Mouse (Mus musculus) heart, adult 2 months (tissue): ENCODE data around the gene Med13. TPM values are rescaled to one million over a fixed set of nuclear protein-coding genes. Genes with fewer than 3 reads are reported as not detected.

Experiments
- DNase-seq, 2 experiments: peaks; one replicate each; pipeline ENCODE4 v3.0.0; 2021
- H3K27ac ChIP-seq: fragments of 200-600 bp; 2 replicates; pipeline ENCODE4 v1.8.1; 2022
- H3K27me3 ChIP-seq: fragments of 200-500 bp; 2 replicates; pipeline ENCODE4 v1.6.1; 2012; ENCODE audit warnings: mild to moderate bottlenecking, low read length, inconsistent platforms, mixed read lengths; ENCODE audit not compliant: control insufficient read depth, insufficient read depth
- H3K36me3 ChIP-seq: fragments of 200-500 bp; 2 replicates; pipeline ENCODE4 v1.6.1; 2012; ENCODE audit warnings: low read length, inconsistent platforms; ENCODE audit not compliant: control insufficient read depth, insufficient read depth
- H3K4me1 ChIP-seq: fragments of 200-500 bp; 2 replicates; pipeline ENCODE4 v1.6.1; 2011; ENCODE audit warnings: low read length; ENCODE audit not compliant: control insufficient read depth, insufficient read depth
- H3K4me3 ChIP-seq: fragments of 200-600 bp; 2 replicates; pipeline ENCODE4 v1.8.1; 2022
- H3K79me2 ChIP-seq: fragments of 200-500 bp; replicated peaks from 2 replicates; pipeline ENCODE4 v1.6.1; 2012; ENCODE audit warnings: mild to moderate bottlenecking, inconsistent platforms, low read length, moderate library complexity, mixed read lengths; ENCODE audit not compliant: control insufficient read depth, insufficient read depth
- H3K9ac ChIP-seq: fragments of 200-500 bp; 2 replicates; pipeline ENCODE4 v1.6.1; 2012; ENCODE audit warnings: low read depth, mild to moderate bottlenecking, control low read depth, inconsistent platforms, low read length, mixed read lengths
- CTCF ChIP-seq: fragments of 200-600 bp; IDR thresholded peaks from 2 replicates; pipeline ENCODE4 v1.8.1; 2022; ENCODE audit warnings: antibody characterized with exemption, mild to moderate bottlenecking, moderate library complexity
- EP300 ChIP-seq: fragments of 200-500 bp; IDR thresholded peaks from 2 replicates; pipeline ENCODE4 v1.6.1; 2011; ENCODE audit warnings: low read depth, low read length, control low read depth; ENCODE audit not compliant: insufficient read depth
- POLR2A ChIP-seq: fragments of 200-500 bp; IDR thresholded peaks from 2 replicates; pipeline ENCODE4 v1.6.1; 2011; ENCODE audit warnings: mild to moderate bottlenecking, low read depth, low read length, control low read depth; ENCODE audit not compliant: insufficient read depth
- WGBS: fragments of 180-500 bp; shearing (Covaris S2); methylation state at CpG from one replicate; pipeline ENCODE4 v1.1.7; 2018; 5-methylcytosine and 5-hydroxymethylcytosine counted together
- intact Hi-C: fragments of 180-260 bp; cut with DNase I; formaldehyde crosslinking; loops from one replicate; pipeline ENCODE4 v1.15.1; 2025
- polyA plus RNA-seq: library from polyadenylated mRNA; depleted of rRNA; stranded (reverse); fragments of >200 nt; gene quantifications from 2 replicates; pipeline ENCODE4 v1.2.3, GENCODE M21; 2012
- total RNA-seq, 2 experiments: library from RNA; stranded (reverse); gene quantifications; 2 replicates each; pipeline ENCODE4 v1.2.3; 2021

Med13 gene
- total and polyA plus RNA-seq, 3 experiments: 15.9 to 36.6 (median 32.2) TPM

DNA sequence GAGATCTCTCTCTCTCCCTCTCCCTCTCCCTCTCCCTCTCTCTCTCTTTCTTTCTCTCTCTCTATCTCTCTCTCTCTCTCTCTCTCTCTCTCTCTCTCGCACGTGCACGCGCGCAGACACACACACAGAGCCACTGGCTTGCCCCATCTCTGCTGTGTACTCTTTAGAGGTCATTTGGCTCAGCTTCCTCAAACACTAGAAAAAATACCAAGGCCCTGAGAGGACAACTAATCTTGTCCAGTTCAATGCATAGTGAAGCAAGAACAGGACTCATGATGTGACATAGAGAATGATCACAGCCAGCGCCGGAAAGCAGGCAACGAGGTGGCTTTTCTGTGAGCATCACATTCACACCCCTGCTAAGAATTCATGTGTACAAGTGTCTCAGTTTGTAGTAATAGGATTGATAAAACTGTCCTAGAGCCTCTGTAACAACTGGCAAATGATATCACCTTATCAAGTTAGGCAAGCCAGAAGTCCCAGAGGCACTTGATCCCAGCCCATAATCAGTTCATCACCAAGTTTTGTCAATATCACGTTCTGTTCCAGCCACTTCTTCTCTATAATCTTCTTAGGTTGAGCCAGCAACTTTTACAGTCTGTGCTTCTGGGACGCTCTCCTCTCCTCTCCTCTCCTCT lies 25.2 kb upstream of the Med13 start:
- H3K79me2 ChIP-seq: no peaks in the 10 kb centered on the region
- peaks cover 1% of the 10 kb centered on the region; the same call in 1 of the 2 replicates for H3K4me1 ChIP-seq
- no peak for DNase-seq
- H3K27ac ChIP-seq: no peak overlapping the region
- no peak for TF ChIP-seq CTCF
- TF ChIP-seq EP300: no peak
- TF ChIP-seq POLR2A: no peak
- H3K36me3 ChIP-seq: no peaks in the 10 kb centered on the region
- H3K4me3 ChIP-seq: no peak overlapping the region
- intact Hi-C loops: no loop called here
- 72% methylated on average over 10 of the region's 10 CpGs for WGBS
- H3K9ac ChIP-seq: no peak overlapping the region
- no peaks in the 10 kb centered on the region for H3K27me3 ChIP-seq

DNA sequence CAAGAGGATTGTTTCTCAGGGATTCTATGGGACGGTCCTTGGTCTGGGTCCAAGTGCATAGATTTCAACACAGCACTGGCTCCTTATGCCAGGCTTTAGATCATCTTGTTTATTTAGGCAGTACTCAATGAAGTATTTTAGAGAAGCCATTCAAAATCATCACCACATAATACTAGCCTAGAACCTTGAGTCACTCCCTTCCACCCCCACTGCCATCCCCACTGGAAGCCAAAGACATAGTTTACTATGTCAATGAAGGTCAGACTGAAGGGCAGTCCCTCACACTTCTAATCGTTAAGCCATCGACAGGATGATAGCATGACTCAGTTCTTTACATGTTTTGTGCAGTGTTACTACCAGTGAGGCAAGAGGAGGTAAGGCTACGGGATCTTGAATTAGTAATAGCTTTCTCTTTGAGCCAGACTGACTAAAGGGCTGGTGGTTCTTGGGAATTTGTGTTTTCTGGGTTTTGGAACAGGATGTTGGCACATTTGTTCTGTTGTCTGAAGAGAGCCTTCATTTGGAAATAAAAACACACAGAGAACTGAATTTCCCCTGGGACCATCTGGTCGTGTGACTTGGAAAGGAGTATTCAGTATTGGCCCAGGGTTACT lies 24.2 kb upstream of the Med13 start:
- WGBS: 46% methylated on average over 5 of the region's 5 CpGs
- H3K4me1 ChIP-seq: peaks cover 1% of the 10 kb centered on the region; the same call in 1 of the 2 replicates
- TF ChIP-seq POLR2A: no peak
- TF ChIP-seq CTCF: no peak
- TF ChIP-seq EP300: no peak
- no peaks in the 10 kb centered on the region for H3K27me3 ChIP-seq
- no peak overlapping the region for H3K27ac ChIP-seq
- no peak overlapping the region for H3K9ac ChIP-seq
- intact Hi-C loops: no loop called here
- no peaks in the 10 kb centered on the region for H3K36me3 ChIP-seq
- DNase-seq: peak in 1 of 2 experiments; percentile 17
- H3K4me3 ChIP-seq: no peak overlapping the region
- no peaks in the 10 kb centered on the region for H3K79me2 ChIP-seq

DNA sequence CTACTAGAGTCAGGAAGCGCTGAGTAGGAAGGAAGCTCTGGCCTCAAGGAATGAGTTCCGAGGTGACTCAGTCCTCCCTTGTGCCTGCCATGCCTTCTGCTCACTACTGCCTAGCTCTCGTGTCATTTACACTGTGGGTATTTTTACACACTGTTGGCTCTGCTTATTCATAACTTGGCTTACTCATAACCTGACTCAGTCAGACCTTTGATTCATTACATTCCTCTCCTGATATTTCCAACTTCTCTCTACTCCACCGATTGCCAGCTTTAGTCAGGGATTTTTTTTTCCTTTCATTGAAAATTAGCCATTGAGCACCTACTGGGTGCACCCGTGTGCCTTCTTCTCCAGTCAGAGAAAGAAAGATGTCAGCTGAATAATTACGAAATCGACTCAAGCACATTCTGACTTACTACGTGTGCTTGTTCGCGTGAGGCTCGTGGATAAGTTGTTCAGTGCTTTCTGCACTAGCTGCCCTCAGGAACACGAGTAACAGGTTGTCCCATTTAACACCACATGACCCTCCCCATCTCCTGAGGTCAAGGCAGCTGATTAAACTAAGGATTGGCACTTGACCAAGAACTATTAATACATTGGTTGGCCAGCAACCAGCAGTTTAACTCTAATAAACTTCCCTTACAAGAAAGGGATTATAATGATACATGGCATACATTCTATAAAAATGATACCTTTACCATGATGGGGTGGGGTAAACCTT lies 23.3 kb upstream of the Med13 start:
- H3K79me2 ChIP-seq: no peaks in the 10 kb centered on the region
- WGBS: 58% methylated on average over 12 of the region's 12 CpGs
- no peak for TF ChIP-seq POLR2A
- no peak for TF ChIP-seq EP300
- no peak for TF ChIP-seq CTCF
- no peak overlapping the region for H3K9ac ChIP-seq
- H3K27ac ChIP-seq: no peak overlapping the region
- no peak for DNase-seq
- H3K4me1 ChIP-seq: peaks cover 1% of the 10 kb centered on the region; the same call in 1 of the 2 replicates
- intact Hi-C loops: no loop called here
- no peaks in the 10 kb centered on the region for H3K27me3 ChIP-seq
- no peaks in the 10 kb centered on the region for H3K36me3 ChIP-seq
- no peak overlapping the region for H3K4me3 ChIP-seq

DNA sequence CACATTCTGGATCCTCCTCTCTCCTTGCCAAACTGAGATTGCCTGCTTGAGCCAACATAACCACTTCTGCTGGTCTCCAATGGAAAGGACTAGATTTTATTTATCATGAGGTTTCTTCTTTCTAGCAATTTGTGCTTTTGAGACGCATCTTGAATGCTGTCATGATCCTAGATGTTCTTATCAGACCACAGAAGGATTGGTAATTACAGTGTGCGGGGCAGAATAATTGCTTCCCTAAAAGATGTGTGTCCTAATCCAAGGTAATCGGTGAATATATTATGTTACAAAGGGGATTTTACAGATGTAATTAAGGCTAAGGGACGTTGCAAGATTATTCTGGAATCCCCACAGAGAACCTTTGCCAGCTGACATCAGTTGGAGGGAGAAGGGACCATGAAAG lies 21.6 kb upstream of the Med13 start:
- WGBS: 56% methylated on average over 4 of the region's 4 CpGs

DNA sequence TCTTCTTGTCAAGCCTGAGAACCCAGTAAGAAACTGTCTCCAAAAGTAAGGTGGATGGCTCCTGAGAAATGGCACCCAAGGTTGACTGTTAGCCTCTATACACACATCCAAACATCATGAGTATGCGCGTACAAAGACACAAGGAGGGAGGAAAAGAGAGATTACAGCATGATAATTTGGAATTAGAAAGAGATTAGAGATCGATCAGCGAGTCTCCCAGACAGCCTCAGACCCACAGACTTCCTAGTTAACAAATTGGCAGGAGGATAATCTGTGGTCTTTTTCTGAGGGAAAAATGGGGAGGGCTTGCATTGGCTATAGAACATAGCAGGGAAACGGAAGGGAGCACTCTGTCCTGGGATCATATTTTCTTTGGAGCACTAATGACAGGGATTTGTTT lies 20.4 kb upstream of the Med13 start:
- peaks cover 1% of the 10 kb centered on the region; the same call in 1 of the 2 replicates for H3K4me1 ChIP-seq
- TF ChIP-seq POLR2A (no peak), EP300 (no peak), CTCF (no peak)
- DNase-seq: no peak
- H3K9ac ChIP-seq: no peak overlapping the region
- H3K27ac ChIP-seq: no peak overlapping the region
- no peaks in the 10 kb centered on the region for H3K36me3 ChIP-seq
- no peak overlapping the region for H3K4me3 ChIP-seq
- 87% methylated on average over 5 of the region's 5 CpGs for WGBS
- no peaks in the 10 kb centered on the region for H3K79me2 ChIP-seq
- intact Hi-C loops: no loop called here
- H3K27me3 ChIP-seq: no peaks in the 10 kb centered on the region

More for the DNA sequence above, 21.6 kb upstream of the Med13 start:
- no peak for TF ChIP-seq CTCF
- TF ChIP-seq POLR2A: no peak
- TF ChIP-seq EP300: no peak
- H3K4me3 ChIP-seq: no peak overlapping the region
- H3K4me1 ChIP-seq: peaks cover 1% of the 10 kb centered on the region; the same call in 1 of the 2 replicates
- intact Hi-C loops: no loop called here
- H3K9ac ChIP-seq: no peak overlapping the region
- no peak overlapping the region for H3K27ac ChIP-seq
- no peaks in the 10 kb centered on the region for H3K27me3 ChIP-seq
- H3K79me2 ChIP-seq: no peaks in the 10 kb centered on the region
- no peaks in the 10 kb centered on the region for H3K36me3 ChIP-seq
- DNase-seq: no peak

DNA sequence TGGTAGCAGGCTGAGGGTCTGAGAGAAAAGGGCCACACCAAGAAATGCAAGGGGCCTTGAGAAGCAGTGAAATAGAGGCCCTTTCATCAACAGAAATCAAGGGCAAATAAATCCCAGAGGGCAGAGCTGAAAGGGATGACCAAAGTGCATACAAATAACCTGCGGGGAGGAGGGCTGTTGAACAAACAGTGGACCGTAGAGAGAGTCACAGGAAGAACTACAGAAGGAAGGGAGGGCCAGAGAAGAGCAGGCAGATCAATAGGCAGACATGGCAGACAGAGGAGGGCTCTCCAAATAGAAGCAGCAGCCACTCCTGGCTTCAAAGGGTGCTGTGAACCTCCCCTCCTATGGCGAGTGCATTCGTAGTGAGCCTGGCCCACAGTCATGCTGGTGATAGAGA lies 19.3 kb upstream of the Med13 start:
- Histone ChIP-seq H3K4me3 (no peak overlapping the region), H3K4me1 (peaks cover 1% of the 10 kb centered on the region; the same call in 1 of the 2 replicates), H3K27ac (no peak overlapping the region), H3K36me3 (no peaks in the 10 kb centered on the region), H3K27me3 (no peaks in the 10 kb centered on the region), H3K79me2 (no peaks in the 10 kb centered on the region), H3K9ac (no peak overlapping the region)
- TF ChIP-seq EP300: no peak
- no peak for TF ChIP-seq CTCF
- no peak for TF ChIP-seq POLR2A
- 78% methylated on average over 4 of the region's 4 CpGs for WGBS
- intact Hi-C loops: no loop called here
- DNase-seq: no peak
